Mouse (Mus musculus) kidney, embryonic 16.5 days (tissue): ENCODE data around the gene Nup62. TPM values are rescaled to one million over a fixed set of nuclear protein-coding genes. Genes with fewer than 3 reads are reported as not detected.
A peak's percentile ranks its signal among the peaks of the same experiment; 100 is the strongest.

ENCODE experiments used
- ATAC-seq: fragments of 200-750 bp; cut with Nextera tagmentation; 2 replicates; pipeline ENCODE4 v1.8.0; 2017; ENCODE audit warnings: moderate TSS enrichment; ENCODE audit not compliant: low FRiP score, low TSS enrichment
- H3K27ac ChIP-seq: fragments of 300-500 bp; sonication (generic); 2 replicates; pipeline ENCODE4 v1.5.1; 2014; ENCODE audit warnings: low read length
- H3K27me3 ChIP-seq: fragments of 300-500 bp; sonication (generic); 2 replicates; pipeline ENCODE4 v1.6.1; 2014; ENCODE audit warnings: low read length, control low read depth, mixed read lengths; ENCODE audit not compliant: insufficient read depth
- H3K36me3 ChIP-seq: fragments of 300-500 bp; sonication (generic); 2 replicates; pipeline ENCODE4 v1.6.1; 2014; ENCODE audit warnings: low read length, control low read depth, mixed read lengths; ENCODE audit not compliant: insufficient read depth
- H3K4me1 ChIP-seq: fragments of 300-500 bp; sonication (generic); 2 replicates; pipeline ENCODE4 v1.6.1; 2014; ENCODE audit warnings: low read length, control low read depth, mixed read lengths; ENCODE audit not compliant: insufficient read depth
- H3K4me2 ChIP-seq: fragments of 300-500 bp; sonication (generic); replicated peaks from 2 replicates; pipeline ENCODE4 v1.6.1; 2014; ENCODE audit warnings: low read depth, low read length
- H3K4me3 ChIP-seq: fragments of 300-500 bp; sonication (generic); 2 replicates; pipeline ENCODE4 v1.5.1; 2014; ENCODE audit warnings: mild to moderate bottlenecking, low read length
- H3K9ac ChIP-seq: fragments of 300-500 bp; sonication (generic); replicated peaks from 2 replicates; pipeline ENCODE4 v1.6.1; 2014; ENCODE audit warnings: low read length
- H3K9me3 ChIP-seq: fragments of 300-500 bp; sonication (generic); 2 replicates; pipeline ENCODE4 v1.6.1; 2016; ENCODE audit warnings: low read length, control low read depth
- WGBS: fragments of 180-500 bp; shearing (Covaris S2); extraction: QIAGEN DNeasy Blood & Tissue Kit; methylation state at CpG from one replicate; pipeline ENCODE4 v1.1.7; 2014; 5-methylcytosine and 5-hydroxymethylcytosine counted together
- polyA plus RNA-seq: library from polyadenylated mRNA; unstranded; fragments of >200 nt; fragmentation: Nextera tagmentation; extraction: Ambion mirVana; gene quantifications from 2 replicates; pipeline ENCODE4 v1.2.1, GENCODE M21; 2015

The Nup62 gene
- polyA plus RNA-seq, 1 experiment from 2014 or later = 99.9 TPM

GRCm38 (mm10) chr7:44808927-44809326 is 7.0 kb upstream of the Nup62 start:
- 80% methylated on average over 2 of the region's 2 CpGs for WGBS
- H3K4me3 ChIP-seq = no peak overlapping the region
- H3K9ac ChIP-seq = no peak overlapping the region
- H3K9me3 ChIP-seq = no peaks in the 10 kb centered on the region
- no peak overlapping the region for H3K27ac ChIP-seq
- no peak overlapping the region for H3K4me2 ChIP-seq
- ATAC-seq = no peak
- H3K4me1 ChIP-seq = no peaks in the 10 kb centered on the region
- H3K27me3 ChIP-seq = no peaks in the 10 kb centered on the region
- peaks cover 8% of the 10 kb centered on the region for H3K36me3 ChIP-seq

DNA sequence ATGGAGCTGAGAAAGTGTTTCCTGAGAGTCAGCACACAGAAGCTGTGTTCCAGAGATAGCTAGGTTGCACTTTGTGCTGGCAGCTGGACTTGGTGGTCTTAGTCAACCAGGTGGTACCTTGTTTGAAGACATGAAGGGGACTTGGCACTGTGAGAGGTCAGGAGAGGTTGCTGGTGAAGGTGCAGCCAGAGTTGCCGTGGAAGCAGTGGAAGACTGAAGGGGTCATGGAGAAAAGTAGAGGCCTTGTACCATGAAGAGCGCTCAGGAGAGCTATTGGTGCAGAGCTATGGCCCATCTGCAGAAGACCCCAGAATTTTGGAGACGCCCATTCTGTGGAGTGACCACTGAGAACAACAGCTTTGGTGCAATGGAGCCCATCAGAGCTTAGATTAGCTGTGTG is 6.4 kb upstream of the Nup62 start:
- Histone ChIP-seq H3K27ac (no peak overlapping the region), H3K9ac (no peak overlapping the region), H3K4me3 (no peak overlapping the region), H3K36me3 (peaks cover 12% of the 10 kb centered on the region), H3K27me3 (no peaks in the 10 kb centered on the region), H3K9me3 (no peaks in the 10 kb centered on the region), H3K4me1 (no peaks in the 10 kb centered on the region), H3K4me2 (no peak overlapping the region)
- WGBS = 86% methylated on average over 3 of the region's 3 CpGs
- no peak for ATAC-seq

- Histone ChIP-seq H3K27me3 (no peaks in the 10 kb centered on the region), H3K4me3 (no peak overlapping the region), H3K36me3 (peaks cover 12% of the 10 kb centered on the region), H3K9me3 (no peaks in the 10 kb centered on the region), H3K4me2 (no peak overlapping the region), H3K4me1 (peaks cover 5% of the 10 kb centered on the region), H3K9ac (no peak overlapping the region), H3K27ac (no peak overlapping the region)
- 75% methylated on average over 4 of the region's 4 CpGs for WGBS
- no peak for ATAC-seq
Observed at GRCm38 (mm10) chr7:44810365-44810764, 5.5 kb upstream of the Nup62 start.

GRCm38 (mm10) chr7:44810819-44811557 is 4.9 kb upstream of the Nup62 start:
- Histone ChIP-seq H3K9ac (no peak overlapping the region), H3K36me3 (peaks cover 12% of the 10 kb centered on the region), H3K27me3 (no peaks in the 10 kb centered on the region), H3K4me3 (no peak overlapping the region), H3K27ac (no peak overlapping the region), H3K4me1 (peaks cover 5% of the 10 kb centered on the region), H3K4me2 (no peak overlapping the region), H3K9me3 (no peaks in the 10 kb centered on the region)
- no peak for ATAC-seq
- 91% methylated on average over 7 of the region's 7 CpGs for WGBS

DNA sequence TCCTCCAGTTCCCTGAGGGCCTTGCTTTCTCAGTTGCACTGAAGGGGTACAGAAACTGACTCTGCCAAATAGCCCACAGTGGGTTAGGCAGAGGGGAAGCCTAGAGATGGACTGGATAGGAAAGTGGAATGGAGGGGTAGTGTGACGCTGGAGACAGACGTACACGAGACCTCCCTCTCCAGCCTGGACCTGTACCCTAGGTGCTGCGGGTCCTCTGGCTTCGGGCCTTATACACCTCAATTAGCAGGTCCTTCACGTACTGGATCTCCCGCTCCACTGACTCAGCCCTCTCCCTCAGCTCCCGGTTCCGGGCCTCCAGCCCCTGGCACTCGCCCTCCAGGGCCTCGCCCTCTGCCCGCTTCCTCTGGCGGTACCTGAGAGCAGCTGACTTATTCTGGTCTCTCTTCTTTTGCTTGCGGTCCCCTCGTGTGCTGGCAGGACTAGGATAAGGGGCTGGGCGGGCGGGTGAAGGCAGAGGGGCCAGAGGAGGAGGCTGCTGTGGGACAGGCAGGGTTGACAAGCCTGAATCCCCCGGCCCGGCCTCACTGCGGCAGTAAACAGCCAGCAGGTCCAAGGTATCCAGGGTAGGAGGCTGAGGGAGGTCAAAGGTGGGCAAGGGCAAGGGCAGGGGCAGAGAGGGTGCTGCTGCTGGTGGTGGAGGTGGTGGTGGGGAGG is 3.1 kb upstream of the Nup62 start:
- no peak for ATAC-seq
- 85% methylated on average over 20 of the region's 20 CpGs for WGBS

GRCm38 (mm10) chr7:44813985-44814384 is 1.9 kb upstream of the Nup62 start:
- H3K36me3 ChIP-seq = peaks cover 12% of the 10 kb centered on the region
- WGBS = 94% methylated on average over 3 of the region's 3 CpGs
- H3K4me2 ChIP-seq = no peak overlapping the region

More for the DNA sequence above, 3.1 kb upstream of the Nup62 start:
- Histone ChIP-seq H3K36me3 (peaks cover 12% of the 10 kb centered on the region), H3K9me3 (no peaks in the 10 kb centered on the region), H3K27me3 (no peaks in the 10 kb centered on the region), H3K9ac (no peak overlapping the region), H3K4me2 (no peak overlapping the region), H3K27ac (no peak overlapping the region), H3K4me3 (no peak overlapping the region), H3K4me1 (peaks cover 12% of the 10 kb centered on the region)

DNA sequence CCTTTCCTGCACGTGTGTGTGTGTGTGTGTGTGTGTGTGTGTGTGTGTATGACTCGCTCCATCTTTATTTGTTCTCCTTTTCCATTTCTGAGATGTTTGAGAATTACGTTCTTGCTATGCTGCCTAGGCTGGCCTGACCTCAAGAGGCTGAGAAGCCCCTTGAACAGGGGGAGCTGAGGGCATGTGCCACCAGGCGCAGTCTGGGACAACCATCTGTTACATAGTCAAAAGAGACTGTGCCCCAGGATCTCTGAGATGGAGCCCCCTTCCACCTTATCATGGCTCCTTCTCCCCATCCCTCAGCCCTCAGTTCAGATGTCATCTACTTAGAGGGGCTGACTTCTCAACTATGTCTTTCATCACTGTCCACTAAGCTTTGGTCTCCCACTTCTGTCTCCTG is 1.5 kb upstream of the Nup62 start:
- Histone ChIP-seq H3K27ac (no peak overlapping the region), H3K9me3 (no peaks in the 10 kb centered on the region), H3K27me3 (no peaks in the 10 kb centered on the region), H3K9ac (no peak overlapping the region), H3K4me3 (no peak overlapping the region; the same call in 1 of the 2 replicates), H3K4me1 (peaks cover 29% of the 10 kb centered on the region), H3K4me2 (no peak overlapping the region), H3K36me3 (peaks cover 12% of the 10 kb centered on the region)
- WGBS = 91% methylated on average over 4 of the region's 4 CpGs
- no peak for ATAC-seq

More at GRCm38 (mm10) chr7:44813985-44814384, 1.9 kb upstream of the Nup62 start:
- H3K4me3 ChIP-seq = no peak overlapping the region
- no peaks in the 10 kb centered on the region for H3K9me3 ChIP-seq
- ATAC-seq = no peak
- no peak overlapping the region for H3K27ac ChIP-seq
- no peak overlapping the region for H3K9ac ChIP-seq
- H3K4me1 ChIP-seq = peaks cover 24% of the 10 kb centered on the region
- H3K27me3 ChIP-seq = no peaks in the 10 kb centered on the region

DNA sequence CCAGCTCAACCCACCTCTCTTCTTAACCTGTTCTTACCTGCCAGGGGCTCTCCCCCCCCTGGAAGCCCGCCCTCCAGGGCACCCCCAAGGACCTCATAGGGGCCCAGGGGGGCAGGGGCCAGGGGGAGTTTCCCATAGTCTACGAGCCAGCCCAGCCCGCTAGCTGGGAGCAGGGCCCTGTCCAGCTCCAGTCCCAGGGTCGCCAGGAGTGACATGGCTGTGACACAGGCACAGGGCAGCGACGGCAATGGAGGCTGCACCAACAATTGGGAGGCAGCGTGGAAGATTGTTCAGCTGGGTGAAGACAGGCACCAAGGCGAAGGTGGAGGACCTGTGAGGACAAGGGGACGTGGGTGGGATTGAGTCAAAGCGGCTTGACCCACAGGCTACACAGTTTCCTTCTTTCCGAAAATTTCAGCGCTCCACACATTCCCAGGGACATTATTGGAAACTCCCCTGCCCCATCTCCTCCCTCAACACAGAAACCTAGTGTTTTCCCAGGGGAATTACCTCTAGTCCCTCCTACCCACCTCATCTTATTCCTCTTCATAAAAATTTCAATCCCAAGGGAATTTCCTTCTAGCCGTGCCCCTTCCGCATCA is 835 bp upstream of the Nup62 start:
- Histone ChIP-seq H3K36me3 (peaks cover 12% of the 10 kb centered on the region), H3K27ac (peak overlapping the region; percentile 97), H3K4me3 (peak overlapping the region; percentile 63), H3K9me3 (no peaks in the 10 kb centered on the region), H3K9ac (peak overlapping the region; percentile 95), H3K4me2 (peak overlapping the region; percentile 62), H3K27me3 (no peaks in the 10 kb centered on the region), H3K4me1 (peaks cover 35% of the 10 kb centered on the region)
- WGBS = 20% methylated on average over 14 of the region's 14 CpGs
- ATAC-seq = peak; percentile 0

DNA sequence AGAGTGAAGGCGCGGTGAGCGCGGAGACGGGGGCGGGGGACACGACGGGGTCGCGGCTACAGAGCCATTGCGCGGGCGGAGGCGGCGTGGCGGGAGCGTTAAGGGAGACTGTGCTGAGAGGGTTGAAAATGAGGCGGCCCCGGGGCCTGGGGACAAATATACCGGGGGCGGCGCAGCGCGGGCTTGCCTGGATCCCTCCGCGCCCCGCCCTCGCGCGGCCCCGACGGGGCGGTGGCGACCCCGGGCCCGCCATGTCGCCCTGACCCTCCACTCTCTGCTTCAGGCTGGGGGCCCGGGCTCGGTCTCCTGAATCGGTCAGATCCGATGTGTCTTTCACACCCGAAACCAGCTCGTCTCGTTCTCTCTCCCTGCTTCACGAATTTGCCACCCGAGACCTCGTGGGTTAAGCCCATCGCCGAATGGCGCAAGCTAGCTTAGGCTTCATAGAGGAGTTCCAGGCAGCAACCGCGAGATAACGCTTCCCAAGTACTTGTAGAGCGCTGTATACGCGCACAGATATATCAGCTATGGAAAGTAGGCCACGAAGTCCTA is 658 bp downstream of the Nup62 start, which contains the start of gene Atf5:
Gene Atf5, minus strand, starts transcription at position 189 of the 552 bp plus-strand sequence.
- WGBS = under 1% methylated on average over 45 of the region's 57 CpGs
- no peaks in the 10 kb centered on the region for H3K9me3 ChIP-seq
- H3K36me3 ChIP-seq = peaks cover 11% of the 10 kb centered on the region
- H3K4me2 ChIP-seq = peak within 1 kb of the TSS; percentile 62
- H3K4me3 ChIP-seq = peak within 1 kb of the TSS; percentile 63
- H3K9ac ChIP-seq = peak within 1 kb of the TSS; percentile 95
- peak; percentile 44 for ATAC-seq
- H3K27ac ChIP-seq = peak within 1 kb of the TSS; percentile 97
- no peaks in the 10 kb centered on the region for H3K27me3 ChIP-seq
- H3K4me1 ChIP-seq = peaks cover 36% of the 10 kb centered on the region
